Mouse (Mus musculus): ENCODE results near the gene Anxa3. TPM values are rescaled to one million over a fixed set of nuclear protein-coding genes. Genes with fewer than 3 reads are reported as not detected.
A peak's percentile ranks its signal among the peaks of the same experiment; 100 is the strongest.

The Anxa3 gene
- polyA plus RNA-seq, 1 experiment from 2014 or later, result 54.8 TPM

GRCm38 (mm10) chr5:96799165-96799564 is 6.0 kb downstream of the Anxa3 start:
- 86% methylated on average over 9 of the region's 9 CpGs for WGBS
- no peaks in the 10 kb centered on the region for H3K27me3 ChIP-seq
- no peak overlapping the region for H3K9ac ChIP-seq
- H3K9me3 ChIP-seq, result no peaks in the 10 kb centered on the region
- no peak overlapping the region for H3K27ac ChIP-seq
- H3K4me2 ChIP-seq, result no peak overlapping the region
- H3K4me3 ChIP-seq, result no peak overlapping the region
- peaks cover 19% of the 10 kb centered on the region for H3K4me1 ChIP-seq
- H3K36me3 ChIP-seq, result no peaks in the 10 kb centered on the region
- no peak for ATAC-seq (ENCODE audit: insufficient number of reproducible peaks, low FRiP score, low TSS enrichment, low read depth)

- H3K4me3 ChIP-seq, result no peak overlapping the region
- H3K36me3 ChIP-seq, result no peaks in the 10 kb centered on the region
- H3K4me2 ChIP-seq, result no peak overlapping the region
- no peak overlapping the region for H3K27ac ChIP-seq
- no peaks in the 10 kb centered on the region for H3K9me3 ChIP-seq
- H3K27me3 ChIP-seq, result no peaks in the 10 kb centered on the region
- 86% methylated on average over 9 of the region's 9 CpGs for WGBS
- no peak for ATAC-seq (ENCODE audit: insufficient number of reproducible peaks, low FRiP score, low TSS enrichment, low read depth)
- H3K4me1 ChIP-seq, result peaks cover 17% of the 10 kb centered on the region
- no peak overlapping the region for H3K9ac ChIP-seq
Observed at GRCm38 (mm10) chr5:96799969-96800368, 6.8 kb downstream of the Anxa3 start.

GRCm38 (mm10) chr5:96802185-96802584 is 9.0 kb downstream of the Anxa3 start:
- H3K4me3 ChIP-seq, result no peak overlapping the region
- no peaks in the 10 kb centered on the region for H3K27me3 ChIP-seq
- 0 out of 2 replicates have a peak overlapping the region, but pooled peaks have one; percentile 47 for H3K27ac ChIP-seq
- peaks cover 17% of the 10 kb centered on the region for H3K4me1 ChIP-seq
- no peak overlapping the region for H3K4me2 ChIP-seq
- no peaks in the 10 kb centered on the region for H3K9me3 ChIP-seq
- 9% methylated on average over 7 of the region's 7 CpGs for WGBS
- no peak for ATAC-seq (ENCODE audit: insufficient number of reproducible peaks, low FRiP score, low TSS enrichment, low read depth)
- H3K9ac ChIP-seq, result no peak overlapping the region
- no peaks in the 10 kb centered on the region for H3K36me3 ChIP-seq

GRCm38 (mm10) chr5:96803091-96803490 is 10.0 kb downstream of the Anxa3 start:
- no peak for ATAC-seq (ENCODE audit: insufficient number of reproducible peaks, low FRiP score, low TSS enrichment, low read depth)
- 24% methylated on average over 3 of the region's 3 CpGs for WGBS
- Histone ChIP-seq H3K27ac (peak overlapping the region; percentile 29; the same call in 1 of the 2 replicates), H3K9ac (no peak overlapping the region), H3K9me3 (no peaks in the 10 kb centered on the region), H3K36me3 (no peaks in the 10 kb centered on the region), H3K4me1 (peaks cover 17% of the 10 kb centered on the region), H3K4me3 (no peak overlapping the region), H3K27me3 (no peaks in the 10 kb centered on the region), H3K4me2 (no peak overlapping the region)

GRCm38 (mm10) chr5:96804304-96804703 is 11.2 kb downstream of the Anxa3 start:
- Histone ChIP-seq H3K36me3 (no peaks in the 10 kb centered on the region), H3K4me2 (no peak overlapping the region), H3K4me3 (no peak overlapping the region), H3K9ac (no peak overlapping the region), H3K27me3 (no peaks in the 10 kb centered on the region), H3K9me3 (no peaks in the 10 kb centered on the region), H3K27ac (no peak overlapping the region), H3K4me1 (peaks cover 17% of the 10 kb centered on the region)
- no peak for ATAC-seq (ENCODE audit: insufficient number of reproducible peaks, low FRiP score, low TSS enrichment, low read depth)
- 55% methylated on average over 4 of the region's 4 CpGs for WGBS

GRCm38 (mm10) chr5:96804813-96805212 is 11.7 kb downstream of the Anxa3 start:
- WGBS, result 55% methylated on average over 3 of the region's 3 CpGs
- no peak overlapping the region for H3K4me2 ChIP-seq
- ATAC-seq (ENCODE audit: insufficient number of reproducible peaks, low FRiP score, low TSS enrichment, low read depth), result no peak
- H3K36me3 ChIP-seq, result no peaks in the 10 kb centered on the region
- no peak overlapping the region; the same call in 1 of the 2 replicates for H3K27ac ChIP-seq
- no peak overlapping the region for H3K4me3 ChIP-seq
- H3K27me3 ChIP-seq, result no peaks in the 10 kb centered on the region
- no peak overlapping the region for H3K9ac ChIP-seq
- peaks cover 17% of the 10 kb centered on the region for H3K4me1 ChIP-seq
- H3K9me3 ChIP-seq, result no peaks in the 10 kb centered on the region

GRCm38 (mm10) chr5:96810620-96811019 is 17.5 kb downstream of the Anxa3 start:
- Histone ChIP-seq H3K9me3 (no peaks in the 10 kb centered on the region), H3K36me3 (no peaks in the 10 kb centered on the region), H3K4me1 (no peaks in the 10 kb centered on the region; the same call in 1 of the 2 replicates), H3K27me3 (no peaks in the 10 kb centered on the region), H3K9ac (no peak overlapping the region), H3K27ac (no peak overlapping the region), H3K4me2 (no peak overlapping the region), H3K4me3 (no peak overlapping the region)
- ATAC-seq (ENCODE audit: insufficient number of reproducible peaks, low FRiP score, low TSS enrichment, low read depth), result no peak
- WGBS, result 57% methylated on average over 4 of the region's 4 CpGs

- 79% methylated on average over 13 of the region's 13 CpGs for WGBS
- H3K4me3 ChIP-seq, result no peak overlapping the region
Observed at GRCm38 (mm10) chr5:96824769-96825327, 31.7 kb downstream of the Anxa3 start.

GRCm38 (mm10) chr5:96827176-96827575 is 34.0 kb downstream of the Anxa3 start:
- Histone ChIP-seq H3K27ac (no peak overlapping the region), H3K4me2 (no peak overlapping the region), H3K4me1 (no peaks in the 10 kb centered on the region), H3K9me3 (no peaks in the 10 kb centered on the region), H3K36me3 (no peaks in the 10 kb centered on the region), H3K4me3 (no peak overlapping the region), H3K27me3 (no peaks in the 10 kb centered on the region), H3K9ac (no peak overlapping the region)
- WGBS, result 54% methylated on average over 1 of the region's 1 CpGs
- no peak for ATAC-seq (ENCODE audit: insufficient number of reproducible peaks, low FRiP score, low TSS enrichment, low read depth)

More at GRCm38 (mm10) chr5:96824769-96825327, 31.7 kb downstream of the Anxa3 start:
- Histone ChIP-seq H3K4me1 (no peaks in the 10 kb centered on the region), H3K9ac (no peak overlapping the region), H3K27ac (no peak overlapping the region), H3K27me3 (no peaks in the 10 kb centered on the region), H3K36me3 (no peaks in the 10 kb centered on the region), H3K9me3 (no peaks in the 10 kb centered on the region), H3K4me2 (no peak overlapping the region)
- no peak for ATAC-seq (ENCODE audit: insufficient number of reproducible peaks, low FRiP score, low TSS enrichment, low read depth)

- no peak overlapping the region for H3K4me3 ChIP-seq
- no peak overlapping the region for H3K4me2 ChIP-seq
- no peaks in the 10 kb centered on the region for H3K9me3 ChIP-seq
- no peaks in the 10 kb centered on the region for H3K4me1 ChIP-seq
- WGBS, result 58% methylated on average over 5 of the region's 5 CpGs
- no peaks in the 10 kb centered on the region for H3K27me3 ChIP-seq
- no peaks in the 10 kb centered on the region for H3K36me3 ChIP-seq
- ATAC-seq (ENCODE audit: insufficient number of reproducible peaks, low FRiP score, low TSS enrichment, low read depth), result no peak
- H3K9ac ChIP-seq, result no peak overlapping the region
- H3K27ac ChIP-seq, result no peak overlapping the region
Observed at GRCm38 (mm10) chr5:96834338-96834737, 41.2 kb downstream of the Anxa3 start.

GRCm38 (mm10) chr5:96847986-96848385 is 54.8 kb downstream of the Anxa3 start:
- H3K36me3 ChIP-seq, result no peaks in the 10 kb centered on the region
- H3K4me2 ChIP-seq, result no peak overlapping the region
- ATAC-seq (ENCODE audit: insufficient number of reproducible peaks, low FRiP score, low TSS enrichment, low read depth), result no peak
- no peak overlapping the region for H3K27ac ChIP-seq
- no peak overlapping the region for H3K9ac ChIP-seq
- H3K4me1 ChIP-seq, result no peaks in the 10 kb centered on the region
- no peaks in the 10 kb centered on the region for H3K27me3 ChIP-seq
- no peak overlapping the region for H3K4me3 ChIP-seq
- H3K9me3 ChIP-seq, result no peaks in the 10 kb centered on the region

- no peaks in the 10 kb centered on the region for H3K9me3 ChIP-seq
- no peaks in the 10 kb centered on the region for H3K4me1 ChIP-seq
- no peak overlapping the region for H3K4me3 ChIP-seq
- no peak overlapping the region for H3K4me2 ChIP-seq
- H3K27me3 ChIP-seq, result no peaks in the 10 kb centered on the region
- ATAC-seq (ENCODE audit: insufficient number of reproducible peaks, low FRiP score, low TSS enrichment, low read depth), result no peak
- no peak overlapping the region for H3K27ac ChIP-seq
- WGBS, result 39% methylated on average over 3 of the region's 3 CpGs
- H3K9ac ChIP-seq, result no peak overlapping the region
- no peaks in the 10 kb centered on the region for H3K36me3 ChIP-seq
Observed at GRCm38 (mm10) chr5:96848386-96848785, 55.2 kb downstream of the Anxa3 start.

- no peak overlapping the region for H3K9ac ChIP-seq
- no peaks in the 10 kb centered on the region for H3K27me3 ChIP-seq
- H3K27ac ChIP-seq, result no peak overlapping the region
- H3K36me3 ChIP-seq, result no peaks in the 10 kb centered on the region
- H3K9me3 ChIP-seq, result no peaks in the 10 kb centered on the region
- ATAC-seq (ENCODE audit: insufficient number of reproducible peaks, low FRiP score, low TSS enrichment, low read depth), result no peak
- 53% methylated on average over 3 of the region's 3 CpGs for WGBS
- no peak overlapping the region for H3K4me2 ChIP-seq
- H3K4me3 ChIP-seq, result no peak overlapping the region
- no peaks in the 10 kb centered on the region for H3K4me1 ChIP-seq
Observed at GRCm38 (mm10) chr5:96849232-96849631, 56.1 kb downstream of the Anxa3 start.
